Mouse (Mus musculus): ENCODE measurements around the gene Abtb1.

DNA sequence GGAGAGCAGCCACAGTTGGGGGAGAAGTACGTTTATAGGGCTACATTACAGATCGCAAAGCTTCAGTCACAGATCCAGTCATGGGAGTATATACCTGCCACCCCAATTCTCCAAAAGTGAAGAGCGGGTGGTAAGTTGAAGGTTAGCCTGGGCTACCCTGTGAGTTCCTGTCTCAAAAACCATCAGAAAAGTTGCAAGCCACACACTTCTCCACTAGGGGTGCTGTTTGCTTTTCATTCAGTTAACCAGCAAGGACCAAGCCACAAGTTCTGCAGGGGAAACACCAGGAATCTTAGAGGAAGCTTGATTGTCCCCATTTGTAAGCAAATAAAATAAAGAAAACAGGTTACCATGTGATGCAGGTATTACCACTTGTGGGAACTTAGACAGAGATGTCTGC lies 28.9 kb downstream of the Abtb1 start:
- TF ChIP-seq E2F4 (IDR thresholded peaks at IDR 0.05; ENCODE audit: insufficient read depth) (no peak), USF1 (IDR thresholded peaks at IDR 0.05; ENCODE audit: low read depth) (no peak), CEBPB (IDR thresholded peaks at IDR 0.05; ENCODE audit: insufficient read depth, poor library complexity, severe bottlenecking) (no peak), POLR2A (IDR thresholded peaks at IDR 0.05; ENCODE audit: insufficient read length, low read depth) (no peak)
